Mouse (Mus musculus): ENCODE measurements around the gene Plekha6.
A peak's percentile ranks its signal among the peaks of the same experiment; 100 is the strongest.

DNA sequence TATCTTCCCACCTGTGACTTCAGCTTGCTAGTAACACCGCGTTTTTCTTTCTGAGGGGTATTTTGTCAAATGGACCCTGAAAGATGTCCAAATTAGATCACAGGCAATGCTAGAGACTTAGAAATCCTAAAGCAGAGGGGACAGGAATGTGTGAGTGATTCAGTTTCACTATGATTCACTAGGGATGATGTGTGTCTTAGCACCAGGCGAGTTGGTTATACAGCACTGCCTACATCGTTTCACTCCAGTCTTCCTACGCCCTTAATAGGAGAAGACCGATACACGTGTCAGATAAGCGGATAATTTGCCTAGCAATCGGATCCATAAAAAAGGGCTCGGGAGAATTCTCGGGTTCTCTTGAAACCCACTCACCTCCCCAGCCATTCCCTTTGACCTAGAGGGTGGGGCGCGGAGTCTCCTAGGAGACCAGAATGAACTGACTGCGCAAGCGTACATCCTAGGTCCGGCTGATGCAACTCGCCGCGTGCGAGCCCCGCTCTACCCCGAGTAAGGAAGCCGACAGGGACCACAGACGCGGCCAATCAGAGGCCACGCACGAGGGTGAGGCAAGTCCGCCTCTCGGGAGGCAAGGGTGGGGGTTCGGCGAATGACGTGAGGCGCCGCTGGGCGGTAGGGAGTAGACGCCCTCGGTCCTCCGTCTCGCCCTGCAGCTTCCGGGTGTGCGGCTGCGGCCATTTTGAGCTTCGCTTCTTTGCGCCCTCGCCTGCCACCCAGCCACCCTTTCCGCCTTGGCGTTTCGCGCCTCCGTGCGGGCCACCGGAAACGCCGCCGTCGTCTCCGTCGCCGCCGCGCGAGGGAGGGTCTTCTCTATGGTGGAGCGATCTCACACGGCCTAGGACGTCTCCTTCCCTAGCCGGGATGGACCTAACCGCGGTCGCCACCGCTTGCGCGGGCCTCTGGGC, 33.1 kb upstream of the Plekha6 start, which contains the start of gene Ppp1r15b:
- TF ChIP-seq POLR2A (IDR thresholded peaks at IDR 0.05; ENCODE audit: insufficient read length, low read depth) (peak; percentile 99), TCF12 (IDR thresholded peaks at IDR 0.05; ENCODE audit: insufficient read depth, poor library complexity, severe bottlenecking) (no peak), MAX (IDR thresholded peaks at IDR 0.05; ENCODE audit: low read depth) (peak; percentile 93), E2F4 (IDR thresholded peaks at IDR 0.05; ENCODE audit: insufficient read depth) (peak; percentile 52), REST (IDR thresholded peaks at IDR 0.05; ENCODE audit: insufficient read depth, insufficient read length) (peak; percentile 34), USF1 (IDR thresholded peaks at IDR 0.05; ENCODE audit: low read depth) (no peak), MYOD1 (IDR thresholded peaks at IDR 0.05; ENCODE audit: control insufficient read depth in 1 of 3, insufficient read length in 2 of 3, low read depth in 2 of 3) (peak in 2 of 3 experiments; percentile 21 to 55), MYOG (IDR thresholded peaks at IDR 0.05; ENCODE audit: control insufficient read depth in 1 of 3, insufficient read depth in 1 of 3, insufficient read length in 2 of 3, low read depth in 2 of 3) (peak in 1 of 3 experiments; percentile 14), POLR2AphosphoS2 (IDR thresholded peaks at IDR 0.05; ENCODE audit: insufficient read length, low read depth) (peak; percentile 96)

All from myocyte (in vitro differentiated cells).